Mouse (Mus musculus) retina, embryonic 14.5 days (tissue): Measurements from ENCODE around the gene Taf3.
A peak's percentile ranks its signal among the peaks of the same experiment; 100 is the strongest.

Experiments
- DNase-seq: peaks from one replicate; pipeline ENCODE4 v3.0.0-alpha.2; 2015; ENCODE audit warnings: low spot score

Gene Taf3

GRCm38 (mm10) chr2:10010263-10010909 lies 38.0 kb downstream of the Taf3 start:
- DNase-seq: peak; percentile 80

GRCm38 (mm10) chr2:10009671-10010254 lies 38.6 kb downstream of the Taf3 start:
- no peak for DNase-seq

GRCm38 (mm10) chr2:10008593-10008992 lies 39.8 kb downstream of the Taf3 start:
- DNase-seq: no peak

- no peak for DNase-seq
These were observed 43.3 kb downstream of the Taf3 start for GRCm38 (mm10) chr2:10004960-10005621.

- DNase-seq: no peak
These were observed 45.0 kb downstream of the Taf3 start for GRCm38 (mm10) chr2:10003358-10003757.

- no peak for DNase-seq
These were observed 46.8 kb downstream of the Taf3 start for GRCm38 (mm10) chr2:10001591-10001990.

GRCm38 (mm10) chr2:9997535-9997934 lies 50.9 kb downstream of the Taf3 start:
- no peak for DNase-seq

- DNase-seq: no peak
These were observed 52.3 kb downstream of the Taf3 start for GRCm38 (mm10) chr2:9996111-9996510.

GRCm38 (mm10) chr2:9990690-9991229 lies 57.6 kb downstream of the Taf3 start:
- DNase-seq: no peak

GRCm38 (mm10) chr2:9989649-9990547 lies 58.5 kb downstream of the Taf3 start:
- DNase-seq: no peak

GRCm38 (mm10) chr2:9988290-9988689 lies 60.1 kb downstream of the Taf3 start:
- no peak for DNase-seq

- DNase-seq: no peak
These were observed 62.4 kb downstream of the Taf3 start for GRCm38 (mm10) chr2:9985979-9986447.

GRCm38 (mm10) chr2:9982446-9982845 lies 66.0 kb downstream of the Taf3 start:
- no peak for DNase-seq

- no peak for DNase-seq
These were observed 76.5 kb downstream of the Taf3 start for GRCm38 (mm10) chr2:9971927-9972326.

GRCm38 (mm10) chr2:9970579-9970978 lies 77.8 kb downstream of the Taf3 start:
- no peak for DNase-seq

GRCm38 (mm10) chr2:9970178-9970577 lies 78.2 kb downstream of the Taf3 start:
- DNase-seq: no peak

GRCm38 (mm10) chr2:9969734-9970133 lies 78.7 kb downstream of the Taf3 start:
- DNase-seq: no peak

- no peak for DNase-seq
These were observed 81.8 kb downstream of the Taf3 start for GRCm38 (mm10) chr2:9966634-9967033.

- no peak for DNase-seq
These were observed 82.8 kb downstream of the Taf3 start for GRCm38 (mm10) chr2:9965608-9966007.

- no peak for DNase-seq
These were observed 85.5 kb downstream of the Taf3 start for GRCm38 (mm10) chr2:9962871-9963270.

- no peak for DNase-seq
These were observed 86.7 kb downstream of the Taf3 start for GRCm38 (mm10) chr2:9961708-9962107.

GRCm38 (mm10) chr2:9958011-9958410 lies 90.4 kb downstream of the Taf3 start:
- no peak for DNase-seq
